Mouse (Mus musculus) limb, embryonic 11.5 days (tissue): ENCODE results near the gene Grrp1. TPM values are rescaled to one million over a fixed set of nuclear protein-coding genes. Genes with fewer than 3 reads are reported as not detected.

Experiments
- ATAC-seq: fragments of 200-750 bp; cut with Nextera tagmentation; 2 replicates; pipeline ENCODE4 v1.8.0; 2017; ENCODE audit warnings: low read depth; ENCODE audit not compliant: insufficient number of reproducible peaks, low FRiP score, low TSS enrichment
- DNase-seq: peaks from one replicate; pipeline ENCODE4 v3.0.0-alpha.2; 2015; ENCODE audit warnings: low spot score
- H3K27ac ChIP-seq: fragments of 300-500 bp; sonication (generic); replicated peaks from 2 replicates; pipeline ENCODE4 v1.5.1; 2014; ENCODE audit warnings: low read depth, mild to moderate bottlenecking, low read length
- H3K27me3 ChIP-seq: fragments of 300-500 bp; sonication (generic); 2 replicates; pipeline ENCODE4 v1.6.1; 2014; ENCODE audit warnings: mild to moderate bottlenecking, low read length, mixed read lengths; ENCODE audit not compliant: control insufficient read depth, insufficient read depth
- H3K36me3 ChIP-seq: fragments of 300-500 bp; sonication (generic); 2 replicates; pipeline ENCODE4 v1.6.1; 2014; ENCODE audit warnings: mild to moderate bottlenecking, low read length, moderate library complexity, mixed read lengths; ENCODE audit not compliant: control insufficient read depth, insufficient read depth
- H3K4me1 ChIP-seq: fragments of 300-500 bp; sonication (generic); 2 replicates; pipeline ENCODE4 v1.6.1; 2014; ENCODE audit warnings: low read length, mixed read lengths; ENCODE audit not compliant: control insufficient read depth, insufficient read depth
- H3K4me2 ChIP-seq: fragments of 300-500 bp; sonication (generic); 2 replicates; pipeline ENCODE4 v1.6.1; 2014; ENCODE audit warnings: low read depth, mild to moderate bottlenecking, moderate library complexity; ENCODE audit not compliant: severe bottlenecking
- H3K4me3 ChIP-seq: fragments of 300-500 bp; sonication (generic); 2 replicates; pipeline ENCODE4 v1.5.1; 2014; ENCODE audit warnings: low read depth, low read length
- H3K9ac ChIP-seq: fragments of 300-500 bp; sonication (generic); 2 replicates; pipeline ENCODE4 v1.6.1; 2014; ENCODE audit warnings: mild to moderate bottlenecking, low read length
- H3K9me3 ChIP-seq: fragments of 300-500 bp; sonication (generic); 2 replicates; pipeline ENCODE4 v1.6.1; 2016; ENCODE audit warnings: low read length; ENCODE audit not compliant: control insufficient read depth
- WGBS: fragments of 180-500 bp; shearing (Covaris S2); extraction: QIAGEN DNeasy Blood & Tissue Kit; methylation state at CpG from one replicate; pipeline ENCODE4 v1.1.7; 2014; 5-methylcytosine and 5-hydroxymethylcytosine counted together
- polyA plus RNA-seq: library from polyadenylated mRNA; unstranded; fragments of >200 nt; fragmentation: Nextera tagmentation; extraction: Ambion mirVana; gene quantifications from 2 replicates; pipeline ENCODE4 v1.2.1, GENCODE M21; 2014

The Grrp1 gene
- polyA plus RNA-seq, 1 experiment from 2014 or later, result 5.5 TPM

DNA sequence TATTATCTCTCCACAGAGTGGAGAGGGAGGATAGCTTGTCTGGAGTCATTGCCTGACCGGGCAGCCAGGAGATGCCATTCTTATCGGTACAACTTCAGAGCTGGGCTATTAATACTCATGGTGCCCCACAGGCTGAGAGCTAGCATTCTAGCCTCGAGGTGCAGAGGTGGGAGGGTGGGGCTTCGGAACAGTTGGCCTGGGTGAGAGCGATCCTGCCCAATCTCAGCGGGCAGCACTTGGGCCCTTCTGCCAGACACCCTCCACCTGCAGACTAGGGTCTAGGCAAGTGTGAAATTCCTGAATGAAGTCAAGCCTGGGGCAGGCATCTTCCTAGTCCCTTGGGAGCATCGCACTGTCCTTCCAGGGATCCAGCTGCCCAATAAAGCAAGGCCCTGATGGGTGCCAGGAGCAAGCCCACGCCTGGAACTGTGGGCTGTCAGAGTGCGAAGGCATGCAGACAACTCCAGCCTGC is 39.8 kb upstream of the Grrp1 start:
- no peaks in the 10 kb centered on the region for H3K9me3 ChIP-seq
- no peak overlapping the region for H3K4me3 ChIP-seq
- no peak overlapping the region for H3K9ac ChIP-seq
- no peaks in the 10 kb centered on the region for H3K36me3 ChIP-seq
- WGBS, result 54% methylated on average over 9 of the region's 9 CpGs
- DNase-seq (no peak), ATAC-seq (no peak)
- no peak overlapping the region for H3K27ac ChIP-seq
- no peak overlapping the region for H3K4me2 ChIP-seq
- H3K4me1 ChIP-seq, result no peaks in the 10 kb centered on the region
- no peaks in the 10 kb centered on the region for H3K27me3 ChIP-seq

GRCm38 (mm10) chr4:134293061-134293691 is 39.3 kb upstream of the Grrp1 start:
- Histone ChIP-seq H3K9me3 (no peaks in the 10 kb centered on the region), H3K27ac (no peak overlapping the region), H3K27me3 (no peaks in the 10 kb centered on the region), H3K4me1 (peaks cover 3% of the 10 kb centered on the region; the same call in 1 of the 2 replicates), H3K36me3 (no peaks in the 10 kb centered on the region), H3K9ac (no peak overlapping the region), H3K4me3 (no peak overlapping the region), H3K4me2 (no peak overlapping the region)
- WGBS, result 75% methylated on average over 18 of the region's 18 CpGs
- no peak for ATAC-seq
- DNase-seq, result no peak

- H3K27ac ChIP-seq, result no peak overlapping the region
- no peaks in the 10 kb centered on the region for H3K36me3 ChIP-seq
- no peak overlapping the region for H3K4me2 ChIP-seq
- peaks cover 3% of the 10 kb centered on the region; the same call in 1 of the 2 replicates for H3K4me1 ChIP-seq
- DNase-seq (peak; percentile 93), ATAC-seq (no peak)
- no peak overlapping the region for H3K9ac ChIP-seq
- H3K27me3 ChIP-seq, result no peaks in the 10 kb centered on the region
- WGBS, result 31% methylated on average over 7 of the region's 7 CpGs
- no peak overlapping the region for H3K4me3 ChIP-seq
- H3K9me3 ChIP-seq, result no peaks in the 10 kb centered on the region
These were observed 38.2 kb upstream of the Grrp1 start for GRCm38 (mm10) chr4:134292067-134292466.

GRCm38 (mm10) chr4:134288397-134289256 is 34.7 kb upstream of the Grrp1 start:
- no peaks in the 10 kb centered on the region for H3K9me3 ChIP-seq
- peaks cover 11% of the 10 kb centered on the region for H3K4me1 ChIP-seq
- no peaks in the 10 kb centered on the region for H3K27me3 ChIP-seq
- H3K9ac ChIP-seq, result peak overlapping the region; percentile 99
- no peaks in the 10 kb centered on the region for H3K36me3 ChIP-seq
- ATAC-seq (no peak), DNase-seq (peak; percentile 29)
- peak overlapping the region; percentile 99 for H3K4me3 ChIP-seq
- peak overlapping the region; percentile 95 for H3K4me2 ChIP-seq
- 31% methylated on average over 11 of the region's 11 CpGs for WGBS
- H3K27ac ChIP-seq, result no peak overlapping the region

DNA sequence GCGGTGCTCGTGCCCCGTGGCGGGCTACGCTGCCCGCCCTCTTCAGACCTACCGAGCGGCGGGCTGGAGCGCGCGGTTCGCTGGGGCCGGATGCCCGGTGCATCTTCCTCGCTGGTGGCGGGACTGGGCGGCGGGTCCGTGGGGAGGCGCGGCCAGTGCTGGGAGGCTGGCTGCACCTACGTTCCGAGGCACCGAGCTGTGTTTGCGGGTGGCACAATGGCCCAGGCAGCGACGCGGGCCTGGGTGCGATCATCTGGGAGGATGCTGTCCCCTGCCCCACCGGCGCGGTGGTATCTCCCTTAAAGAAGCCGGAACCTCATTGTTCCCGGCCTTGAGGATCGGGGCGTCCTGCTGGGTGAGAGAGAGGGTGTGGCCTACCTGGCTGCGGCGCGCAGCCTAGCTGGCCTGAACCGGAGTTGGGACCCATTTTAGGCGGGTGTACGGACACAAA is 33.7 kb upstream of the Grrp1 start, which contains the start of gene Pdik1l:
Pdik1l (minus strand) TSS at position 321 of the 451 bp plus-strand sequence.
- under 1% methylated on average over 39 of the region's 43 CpGs for WGBS
- Histone ChIP-seq H3K36me3 (no peaks in the 10 kb centered on the region; the same call in 1 of the 2 replicates), H3K9me3 (no peaks in the 10 kb centered on the region), H3K27me3 (no peaks in the 10 kb centered on the region), H3K27ac (peak within 1 kb of the TSS; percentile 98), H3K9ac (peak within 1 kb of the TSS; percentile 99), H3K4me3 (peak within 1 kb of the TSS; percentile 99), H3K4me1 (peaks cover 11% of the 10 kb centered on the region), H3K4me2 (peak within 1 kb of the TSS; percentile 95)
- peak; percentile 82 for ATAC-seq
- DNase-seq, result peak; percentile 86

- H3K36me3 ChIP-seq, result no peaks in the 10 kb centered on the region; the same call in 1 of the 2 replicates
- peak; percentile 97 for DNase-seq
- WGBS, result under 1% methylated on average over 57 of the region's 59 CpGs
These were observed 33.3 kb upstream of the Grrp1 start for GRCm38 (mm10) chr4:134287168-134287564.

DNA sequence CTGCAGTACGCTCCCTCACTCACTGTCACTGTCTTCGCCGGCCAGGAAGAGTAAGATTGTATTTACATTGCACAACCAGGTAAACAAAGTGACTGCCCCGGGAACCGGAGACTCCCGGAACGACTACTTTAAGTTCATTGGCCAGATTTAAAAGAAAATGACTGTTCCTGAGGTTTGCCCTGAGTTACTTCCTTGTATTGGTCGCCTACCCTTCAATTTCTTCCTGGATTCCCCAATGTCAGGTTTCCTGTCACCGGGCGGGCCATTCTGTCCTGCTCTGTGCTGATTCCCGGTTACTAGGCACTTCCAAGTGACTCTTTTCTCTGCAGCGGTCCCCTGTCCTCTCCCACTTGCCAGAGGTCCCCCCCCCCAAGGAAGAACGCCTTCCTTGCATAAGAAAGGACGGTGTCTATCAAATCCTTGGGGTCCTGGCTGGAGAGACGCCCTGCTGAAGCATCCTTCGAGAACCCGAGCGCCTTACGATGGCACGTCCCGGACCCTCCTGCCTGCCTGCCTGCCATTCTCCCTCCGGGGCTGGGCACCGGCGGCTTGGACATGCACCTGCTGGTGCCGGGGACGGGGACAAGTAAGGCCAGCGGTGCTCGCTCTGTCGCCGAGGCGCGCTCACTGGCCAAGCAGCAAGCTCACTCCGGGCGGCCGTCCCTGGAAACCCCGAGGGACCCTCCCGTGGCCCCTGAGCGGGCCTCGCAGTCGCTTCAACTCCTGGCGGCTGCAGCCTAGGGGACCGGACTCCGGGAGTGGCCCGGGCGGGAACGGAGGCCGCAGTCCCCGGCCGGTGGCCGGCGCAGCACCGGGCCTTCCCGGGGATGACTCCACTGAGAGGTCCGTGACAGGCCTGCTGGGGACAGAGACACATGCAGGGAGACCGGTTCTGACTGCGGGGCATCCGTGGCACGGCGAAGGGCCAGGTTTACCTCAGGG is 32.6 kb upstream of the Grrp1 start:
- no peaks in the 10 kb centered on the region for H3K9me3 ChIP-seq
- H3K27me3 ChIP-seq, result no peaks in the 10 kb centered on the region
- H3K4me1 ChIP-seq, result peaks cover 11% of the 10 kb centered on the region
- 3% methylated on average over 59 of the region's 59 CpGs for WGBS
- peak overlapping the region; percentile 99 for H3K9ac ChIP-seq
- peak overlapping the region; percentile 95 for H3K4me2 ChIP-seq
- DNase-seq (no peak), ATAC-seq (0 out of 2 replicates have a peak, but pooled peaks have one; percentile 2)
- no peaks in the 10 kb centered on the region; the same call in 1 of the 2 replicates for H3K36me3 ChIP-seq
- H3K4me3 ChIP-seq, result peak overlapping the region; percentile 99
- H3K27ac ChIP-seq, result no peak overlapping the region; the same call in 1 of the 2 replicates

More at GRCm38 (mm10) chr4:134287168-134287564, 33.3 kb upstream of the Grrp1 start:
- H3K9ac ChIP-seq, result peak overlapping the region; percentile 99
- peak overlapping the region; percentile 98 for H3K27ac ChIP-seq
- H3K4me3 ChIP-seq, result peak overlapping the region; percentile 99
- peak overlapping the region; percentile 95 for H3K4me2 ChIP-seq
- H3K9me3 ChIP-seq, result no peaks in the 10 kb centered on the region
- peaks cover 11% of the 10 kb centered on the region for H3K4me1 ChIP-seq
- H3K27me3 ChIP-seq, result no peaks in the 10 kb centered on the region
- ATAC-seq, result peak; percentile 91
